In the genomic region with DNA sequence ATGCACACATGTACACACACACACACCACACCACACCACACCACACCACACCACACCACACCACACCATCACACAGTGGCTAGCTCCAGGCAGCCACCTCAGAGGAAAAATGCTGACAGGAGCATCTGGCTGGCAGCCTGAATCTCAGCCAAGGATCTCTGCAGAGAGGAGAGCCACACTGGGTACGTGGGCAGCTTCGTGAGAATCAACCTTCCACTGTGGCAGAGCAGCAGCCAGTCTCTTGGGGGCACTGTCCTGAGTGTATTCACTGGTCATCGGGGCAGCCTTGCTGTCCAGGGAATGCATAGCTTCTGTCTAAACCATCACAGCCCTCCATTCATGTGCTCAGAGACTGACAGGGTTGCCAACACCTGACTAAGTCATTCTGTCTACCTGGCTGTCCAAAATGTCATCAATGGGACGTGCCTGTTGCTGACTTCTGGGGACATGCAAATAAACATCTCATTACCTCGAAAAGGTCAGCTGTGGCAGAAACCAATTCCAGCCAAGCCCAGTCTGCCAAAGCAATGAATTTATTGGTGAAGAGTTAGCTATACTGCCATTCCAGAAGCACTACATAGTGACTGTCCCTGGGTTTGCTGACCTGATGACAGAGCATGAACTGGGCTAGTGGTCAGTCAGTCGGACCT, we compare ENCODE assay signal across 12 mouse cellular contexts. TPM values are rescaled to one million over a fixed set of nuclear protein-coding genes. Genes with fewer than 3 reads are reported as not detected.
DNase-seq lines count a peak whose midpoint lies in the region; ATAC-seq and TF ChIP-seq lines count a peak whose summit lies in the region.
"Had no signal": no experiment of that assay in that cellular context is flagged by ENCODE, and none has a peak within 500 bp of the region (broad histone marks: within the 10 kb centered on the region; RNA-seq: fewer than 3 reads in every experiment).

No protein-coding gene starts in this region.

- no peak for TF ChIP-seq CTCF in forebrain, postnatal 0 days (IDR thresholded peaks at IDR 0.05; ENCODE audit: low read depth)

- ATAC-seq in kidney, embryonic 16.5 days (ENCODE audit: low FRiP score, low TSS enrichment): no peak
- no peak for ATAC-seq in neural tube, embryonic 15.5 days (ENCODE audit: low FRiP score)
- ATAC-seq in forebrain, postnatal 0 days: no peak

- H3K9me3 ChIP-seq in kidney, embryonic 16.5 days (ENCODE audit: low read length): no peaks in the 10 kb centered on the region
- H3K9me3 ChIP-seq in neural tube, embryonic 15.5 days (replicated peaks): no peaks in the 10 kb centered on the region
- H3K9me3 ChIP-seq in forebrain, postnatal 0 days (ENCODE audit: low read length): no peaks in the 10 kb centered on the region
- H3K9me3 ChIP-seq: hindbrain, embryonic 12.5 days; limb, embryonic 13.5 days had no signal

- 73% methylated on average over 6 of the region's 6 CpGs for WGBS in kidney, embryonic 16.5 days
- WGBS in neural tube, embryonic 15.5 days: 70% methylated on average over 6 of the region's 6 CpGs
- WGBS in forebrain, postnatal 0 days: 76% methylated on average over 6 of the region's 6 CpGs

- no peaks in the 10 kb centered on the region for H3K27me3 ChIP-seq in kidney, embryonic 16.5 days (ENCODE audit: insufficient read depth, low read length)
- H3K27me3 ChIP-seq in neural tube, embryonic 15.5 days (replicated peaks): no peaks in the 10 kb centered on the region
- no peaks in the 10 kb centered on the region for H3K27me3 ChIP-seq in forebrain, postnatal 0 days (ENCODE audit: insufficient read depth, low read length)
- H3K27me3 ChIP-seq: hindbrain, embryonic 12.5 days; limb, embryonic 13.5 days had no signal

- no peak overlapping the region for H3K27ac ChIP-seq in kidney, embryonic 16.5 days (ENCODE audit: low read length)
- no peak overlapping the region for H3K27ac ChIP-seq in neural tube, embryonic 15.5 days (replicated peaks)
- H3K27ac ChIP-seq in forebrain, postnatal 0 days (ENCODE audit: low read depth, low read length): no peak overlapping the region
- H3K27ac ChIP-seq: hindbrain, embryonic 12.5 days; limb, embryonic 13.5 days had no signal

- H3K36me3 ChIP-seq in kidney, embryonic 16.5 days (ENCODE audit: insufficient read depth, low read length): peaks cover 11% of the 10 kb centered on the region
- H3K36me3 ChIP-seq in neural tube, embryonic 15.5 days: peaks cover 16% of the 10 kb centered on the region
- H3K36me3 ChIP-seq in forebrain, postnatal 0 days (ENCODE audit: insufficient read depth): peaks cover 16% of the 10 kb centered on the region

- H3K9ac ChIP-seq in kidney, embryonic 16.5 days (replicated peaks; ENCODE audit: low read length): no peak overlapping the region
- H3K9ac ChIP-seq in neural tube, embryonic 15.5 days (replicated peaks): no peak overlapping the region
- H3K9ac ChIP-seq in forebrain, postnatal 0 days: no peak overlapping the region
- H3K9ac ChIP-seq: hindbrain, embryonic 12.5 days had no signal

- H3K4me1 ChIP-seq in kidney, embryonic 16.5 days (ENCODE audit: insufficient read depth, low read length): peaks cover 16% of the 10 kb centered on the region
- H3K4me1 ChIP-seq in neural tube, embryonic 15.5 days: peaks cover 5% of the 10 kb centered on the region; the same call in 1 of the 2 replicates
- no peaks in the 10 kb centered on the region for H3K4me1 ChIP-seq in forebrain, postnatal 0 days (ENCODE audit: insufficient read depth)

- H3K4me3 ChIP-seq in kidney, embryonic 16.5 days (ENCODE audit: low read length): no peak overlapping the region
- no peak overlapping the region for H3K4me3 ChIP-seq in neural tube, embryonic 15.5 days (replicated peaks)
- H3K4me3 ChIP-seq in forebrain, postnatal 0 days (ENCODE audit: low read depth, low read length): no peak overlapping the region
- H3K4me3 ChIP-seq: hindbrain, embryonic 12.5 days; limb, embryonic 13.5 days had no signal

- peak; percentile 44 for DNase-seq in cerebellum, adult 9-11 months
- DNase-seq in cerebellum, adult 18-20 months: no peak
- peak; percentile 71 for DNase-seq in kidney, adult 18-20 months
- peak; percentile 41 to 51 for DNase-seq in right cerebral cortex, adult 2 months (ENCODE audit: low spot score in 2 of 2)
- DNase-seq in right cerebral cortex, postnatal 4 days: no peak
- no peak for DNase-seq in forebrain, postnatal 0 days
- DNase-seq: gastrocnemius, postnatal 10 days; lung, postnatal 14 days had no signal

- H3K4me2 ChIP-seq in kidney, embryonic 16.5 days (replicated peaks; ENCODE audit: low read depth, low read length): no peak overlapping the region
- no peak overlapping the region for H3K4me2 ChIP-seq in neural tube, embryonic 15.5 days
- H3K4me2 ChIP-seq in forebrain, postnatal 0 days (ENCODE audit: low read depth): no peak overlapping the region
- H3K4me2 ChIP-seq: hindbrain, embryonic 12.5 days; limb, embryonic 13.5 days had no signal

RNA-seq across cellular contexts. Expression of a gene that starts 10.5 kb away (rescaled TPM):
- 118 and 133 TPM in 2 replicates for polyA plus RNA-seq in kidney, embryonic 16.5 days (2015; fragmentation: Nextera tagmentation; extraction: Ambion mirVana)
- polyA plus RNA-seq in neural tube, embryonic 15.5 days (2015; fragmentation: Nextera tagmentation; extraction: Ambion mirVana): 63.8 and 71.3 TPM in 2 replicates
- total RNA-seq in forebrain, postnatal 0 days (2014; rRNA removed): 30.9 and 31.6 TPM in 2 replicates
- polyA plus RNA-seq in forebrain, postnatal 0 days (2015; fragmentation: Nextera tagmentation; extraction: Ambion mirVana): 40.2 and 43.9 TPM in 2 replicates

RNA-seq across cellular contexts. Expression of a gene that starts 10.8 kb away (rescaled TPM):
- polyA plus RNA-seq in kidney, embryonic 16.5 days (2015; fragmentation: Nextera tagmentation; extraction: Ambion mirVana): 15.7 and 16.9 TPM in 2 replicates
- polyA plus RNA-seq in neural tube, embryonic 15.5 days (2015; fragmentation: Nextera tagmentation; extraction: Ambion mirVana): 8.3 and 9.4 TPM in 2 replicates
- 10.2 and 11.9 TPM in 2 replicates for total RNA-seq in forebrain, postnatal 0 days (2014; rRNA removed)
- polyA plus RNA-seq in forebrain, postnatal 0 days (2015; fragmentation: Nextera tagmentation; extraction: Ambion mirVana): 5.5 and 7.6 TPM in 2 replicates

RNA-seq across cellular contexts. Expression of a gene that starts 32.1 kb away (rescaled TPM):
- 59.6 and 77.7 TPM in 2 replicates for polyA plus RNA-seq in kidney, embryonic 16.5 days (2015; fragmentation: Nextera tagmentation; extraction: Ambion mirVana)
- polyA plus RNA-seq in neural tube, embryonic 15.5 days (2015; fragmentation: Nextera tagmentation; extraction: Ambion mirVana): 66.8 and 78.7 TPM in 2 replicates
- total RNA-seq in forebrain, postnatal 0 days (2014; rRNA removed): 65.5 and 70.6 TPM in 2 replicates
- polyA plus RNA-seq in forebrain, postnatal 0 days (2015; fragmentation: Nextera tagmentation; extraction: Ambion mirVana): 61.9 and 65.2 TPM in 2 replicates

Comparison
In these comparisons a context has a peak if more than half of its experiments do, and no peak if none do; other contexts are left out.
1. DNase-seq: peak in cerebellum, adult 9-11 months (single experiment), kidney, adult 18-20 months (single experiment) and right cerebral cortex, adult 2 months (2 of 2); none in cerebellum, adult 18-20 months (0 of 2), right cerebral cortex, postnatal 4 days (single experiment) and forebrain, postnatal 0 days (single experiment).